Comparison of ENCODE assay signal across 18 mouse cellular contexts in genomic region chr16:78343792-78344191, GRCm38 (mm10). TPM values are rescaled to one million over a fixed set of nuclear protein-coding genes. Genes with fewer than 3 reads are reported as not detected.
DNase-seq lines count a peak whose midpoint lies in the region; ATAC-seq and TF ChIP-seq lines count a peak whose summit lies in the region.
"Had no signal": no experiment of that assay in that cellular context is flagged by ENCODE, and none has a peak within 500 bp of the region (broad histone marks: within the 10 kb centered on the region; RNA-seq: fewer than 3 reads in every experiment).

No protein-coding gene starts in this region.

- no peaks in the 10 kb centered on the region for H3K27me3 ChIP-seq in neural tube, embryonic 15.5 days (replicated peaks)
- no peaks in the 10 kb centered on the region for H3K27me3 ChIP-seq in limb, embryonic 12.5 days
- H3K27me3 ChIP-seq in midbrain, embryonic 13.5 days = no peaks in the 10 kb centered on the region
- H3K27me3 ChIP-seq: heart, embryonic 15.5 days; hindbrain, embryonic 12.5 days; liver, embryonic 12.5 days; midbrain, embryonic 12.5 days had no signal

- peak overlapping the region; percentile 38 for H3K27ac ChIP-seq in gastrocnemius, adult 2 months
- H3K27ac ChIP-seq in neural tube, embryonic 15.5 days (replicated peaks) = 0 out of 2 replicates have a peak overlapping the region, but pooled peaks have one; percentile 15
- H3K27ac ChIP-seq in limb, embryonic 12.5 days = peak overlapping the region; percentile 78; the same call in 1 of the 2 replicates
- H3K27ac ChIP-seq in midbrain, embryonic 13.5 days = no peak overlapping the region
- H3K27ac ChIP-seq: heart, embryonic 15.5 days; hindbrain, embryonic 12.5 days; liver, embryonic 12.5 days; macrophage; midbrain, embryonic 12.5 days had no signal

- H3K4me1 ChIP-seq in neural tube, embryonic 15.5 days = peaks cover 2% of the 10 kb centered on the region; the same call in 1 of the 2 replicates
- peaks cover 11% of the 10 kb centered on the region for H3K4me1 ChIP-seq in limb, embryonic 12.5 days (replicated peaks)
- H3K4me1 ChIP-seq in midbrain, embryonic 13.5 days (replicated peaks) = 0 out of 2 replicates have a peak, but pooled peaks cover 5% of the 10 kb centered on the region
- H3K4me1 ChIP-seq: hindbrain, embryonic 12.5 days; liver, embryonic 12.5 days had no signal

- peaks cover 4% of the 10 kb centered on the region; the same call in 1 of the 2 replicates for H3K36me3 ChIP-seq in neural tube, embryonic 15.5 days
- H3K36me3 ChIP-seq in limb, embryonic 12.5 days = peaks cover 19% of the 10 kb centered on the region; the same call in 1 of the 2 replicates
- peaks cover 10% of the 10 kb centered on the region; the same call in 1 of the 2 replicates for H3K36me3 ChIP-seq in midbrain, embryonic 13.5 days
- H3K36me3 ChIP-seq: heart, embryonic 15.5 days had no signal

- no peak for DNase-seq in gastrocnemius, adult 2 months
- DNase-seq in gastrocnemius, adult 18-20 months (ENCODE audit: low spot score) = no peak
- DNase-seq in neural tube, embryonic 10.5 days (ENCODE audit: extremely low spot score, low spot score) = no peak
- no peak for DNase-seq in spleen, postnatal 14 days (ENCODE audit: low spot score in 2 of 2)
- DNase-seq: adrenal gland, adult 8-10 months; cerebellum, adult 2 months; heart, adult 18-20 months; kidney, adult 18-20 months; thymus, adult 2 months had no signal

- no peaks in the 10 kb centered on the region for H3K9me3 ChIP-seq in neural tube, embryonic 15.5 days (replicated peaks)
- no peaks in the 10 kb centered on the region for H3K9me3 ChIP-seq in limb, embryonic 12.5 days
- H3K9me3 ChIP-seq in midbrain, embryonic 13.5 days = no peaks in the 10 kb centered on the region
- H3K9me3 ChIP-seq: heart, embryonic 15.5 days; hindbrain, embryonic 12.5 days; liver, embryonic 12.5 days; midbrain, embryonic 12.5 days had no signal

- no peak for TF ChIP-seq CTCF in gastrocnemius, adult 2 months (IDR thresholded peaks at IDR 0.05)

- ATAC-seq in neural tube, embryonic 15.5 days (ENCODE audit: low FRiP score) = no peak
- ATAC-seq in limb, embryonic 12.5 days (ENCODE audit: insufficient number of reproducible peaks, insufficient read depth, low FRiP score, low TSS enrichment, low read depth) = 0 out of 2 replicates have a peak, but pooled peaks have one; percentile 26
- ATAC-seq in midbrain, embryonic 13.5 days = no peak
- ATAC-seq: liver, embryonic 12.5 days had no signal

- intact Hi-C loops in gastrocnemius, adult 2 months (cut with DNase I) = no loop called here

- no peak overlapping the region for H3K9ac ChIP-seq in neural tube, embryonic 15.5 days (replicated peaks)
- no peak overlapping the region for H3K9ac ChIP-seq in limb, embryonic 12.5 days (replicated peaks)
- H3K9ac ChIP-seq in midbrain, embryonic 13.5 days (replicated peaks) = no peak overlapping the region
- H3K9ac ChIP-seq: heart, embryonic 15.5 days; hindbrain, embryonic 12.5 days; liver, embryonic 12.5 days; midbrain, embryonic 12.5 days had no signal

- no peak overlapping the region for H3K4me3 ChIP-seq in gastrocnemius, adult 2 months
- H3K4me3 ChIP-seq in neural tube, embryonic 15.5 days (replicated peaks) = no peak overlapping the region
- H3K4me3 ChIP-seq in limb, embryonic 12.5 days (replicated peaks) = no peak overlapping the region
- H3K4me3 ChIP-seq in midbrain, embryonic 13.5 days (replicated peaks) = no peak overlapping the region
- H3K4me3 ChIP-seq: heart, embryonic 15.5 days; hindbrain, embryonic 12.5 days; liver, embryonic 12.5 days; midbrain, embryonic 12.5 days; myocyte had no signal

- WGBS in neural tube, embryonic 15.5 days = 73% methylated on average over 6 of the region's 6 CpGs
- 17% methylated on average over 6 of the region's 6 CpGs for WGBS in limb, embryonic 12.5 days
- WGBS in midbrain, embryonic 13.5 days = 70% methylated on average over 6 of the region's 6 CpGs

- no peak overlapping the region for H3K4me2 ChIP-seq in neural tube, embryonic 15.5 days
- H3K4me2 ChIP-seq in limb, embryonic 12.5 days = peak overlapping the region; percentile 24
- no peak overlapping the region for H3K4me2 ChIP-seq in midbrain, embryonic 13.5 days (replicated peaks)
- H3K4me2 ChIP-seq: heart, embryonic 15.5 days; hindbrain, embryonic 12.5 days; liver, embryonic 12.5 days; midbrain, embryonic 12.5 days had no signal

RNA-seq across cellular contexts. Expression of gene Btg3, which starts 33.2 kb away (rescaled TPM):
- total RNA-seq in gastrocnemius, adult 2 months (2021) = 1 to 10 TPM; 1.8 to 4.5 TPM
- 1 to 10 TPM; 2.3 to 2.7 TPM for total RNA-seq in gastrocnemius, adult 18-20 months (2021)
- 21.5 and 23.4 TPM in 2 replicates for polyA plus RNA-seq in neural tube, embryonic 15.5 days (2015; fragmentation: Nextera tagmentation; extraction: Ambion mirVana)
- 39.0 and 40.2 TPM in 2 replicates for polyA plus RNA-seq in limb, embryonic 12.5 days (2016; fragmentation: Nextera tagmentation; extraction: Ambion mirVana)
- 24.6 and 27.4 TPM in 2 replicates for polyA plus RNA-seq in midbrain, embryonic 13.5 days (2015; fragmentation: Nextera tagmentation; extraction: Ambion mirVana)

RNA-seq across cellular contexts. Expression of gene Cxadr, which starts 42.5 kb away (rescaled TPM):
- under 1 TPM; 0.25 to 0.66 TPM for total RNA-seq in gastrocnemius, adult 2 months (2021)
- total RNA-seq in gastrocnemius, adult 18-20 months (2021) = under 1 TPM; 0.57 to 0.71 TPM
- 114 and 131 TPM in 2 replicates for polyA plus RNA-seq in neural tube, embryonic 15.5 days (2015; fragmentation: Nextera tagmentation; extraction: Ambion mirVana)
- polyA plus RNA-seq in limb, embryonic 12.5 days (2016; fragmentation: Nextera tagmentation; extraction: Ambion mirVana) = 37.8 and 39.0 TPM in 2 replicates
- polyA plus RNA-seq in midbrain, embryonic 13.5 days (2015; fragmentation: Nextera tagmentation; extraction: Ambion mirVana) = 135 and 153 TPM in 2 replicates
- polyA plus RNA-seq: macrophage had no signal
